Mouse (Mus musculus) activated CD4-positive, CD25-positive, alpha-beta regulatory T cell, adult 4 months (primary cell): ENCODE results near the gene Hid1. TPM values are rescaled to one million over a fixed set of nuclear protein-coding genes. Genes with fewer than 3 reads are reported as not detected.
A peak's percentile ranks its signal among the peaks of the same experiment; 100 is the strongest.

Experiments
- ATAC-seq: one replicate; pipeline ENCODE4 v1.8.0; 2017
- polyA plus RNA-seq, 2 experiments: library from polyadenylated mRNA; unstranded; fragments of 100-300 nt; shearing (Covaris generic); gene quantifications; one replicate each; pipeline ENCODE4 v1.2.1; 2017

Hid1 gene
- polyA plus RNA-seq, 2 experiments from 2014 or later: 2.6 to 3.2 TPM

DNA sequence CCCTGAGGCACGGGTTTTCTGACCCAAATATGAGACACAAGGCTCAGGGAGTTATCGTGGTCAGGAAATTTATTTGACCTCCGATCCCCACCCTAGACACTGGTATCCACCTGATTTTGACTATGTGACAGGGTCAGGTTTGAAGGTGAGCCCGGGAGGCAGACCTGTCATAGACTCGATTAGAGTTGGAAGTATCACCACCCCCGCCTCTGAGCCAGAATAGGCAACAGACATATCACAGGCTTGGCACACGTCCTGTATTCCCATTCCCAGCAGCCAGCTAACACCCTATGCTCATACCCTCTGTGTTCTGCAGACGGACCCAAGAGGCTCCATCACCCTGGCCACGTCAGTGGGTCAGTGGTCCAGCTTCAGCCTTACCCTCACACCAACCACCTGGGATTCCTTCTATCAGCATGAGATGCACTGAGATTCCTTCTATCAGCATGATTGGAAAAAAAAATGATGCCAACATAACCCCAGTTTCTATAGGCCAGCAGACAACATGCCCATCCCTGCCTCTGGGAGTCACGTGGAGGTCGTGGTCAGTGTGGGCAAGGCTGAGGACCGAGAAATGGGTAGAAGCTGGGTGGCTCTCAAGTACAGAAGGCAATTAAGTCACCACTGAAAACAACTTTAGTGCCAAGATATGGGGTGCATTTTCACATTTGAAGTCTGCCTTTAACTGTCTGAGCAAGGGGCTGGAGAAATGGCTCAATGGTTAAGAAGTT lies 7.3 kb upstream of the Hid1 start:
- ATAC-seq: no peak

DNA sequence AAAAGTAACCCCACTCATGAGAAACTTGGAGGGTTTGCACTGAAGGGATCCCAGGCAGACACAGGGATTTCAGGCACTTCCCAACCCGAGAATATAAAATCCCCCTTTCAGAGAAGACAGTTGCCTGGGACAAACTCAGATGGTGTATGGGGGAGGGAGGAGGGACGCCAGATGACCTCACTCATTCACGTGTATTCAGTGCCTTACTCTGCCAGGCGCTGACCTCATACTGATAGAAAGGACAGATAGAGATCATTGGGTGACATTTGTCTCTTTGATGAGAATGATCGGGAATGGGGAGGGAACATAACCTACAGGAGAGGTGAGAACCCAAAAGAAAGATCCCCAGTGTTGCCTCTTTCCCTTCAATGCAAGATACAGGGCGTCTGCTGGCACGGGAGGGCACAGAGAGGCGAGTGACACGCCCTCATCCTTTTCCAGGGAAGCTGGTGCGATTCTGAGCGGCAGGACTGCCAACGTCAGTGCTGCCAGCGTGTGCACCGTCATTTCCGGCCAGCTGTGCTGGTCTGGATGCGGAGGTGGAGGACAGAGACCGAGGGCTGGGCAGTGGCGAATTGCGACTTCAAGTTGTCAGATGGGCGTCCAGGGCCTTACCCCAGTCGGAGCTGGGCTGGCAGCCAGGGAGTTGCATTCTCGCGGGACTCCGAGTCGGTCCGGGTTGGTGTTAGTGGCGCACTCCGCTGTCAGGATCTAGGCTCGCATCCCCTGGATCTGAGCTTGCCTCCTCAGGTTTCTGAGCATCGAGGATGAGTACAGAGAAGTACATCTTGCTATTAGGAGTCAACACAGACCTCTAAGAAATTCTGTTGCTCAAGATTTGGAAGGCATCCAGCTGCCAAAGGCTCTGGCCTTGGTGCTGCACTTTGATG lies 6.5 kb upstream of the Hid1 start:
- no peak for ATAC-seq

DNA sequence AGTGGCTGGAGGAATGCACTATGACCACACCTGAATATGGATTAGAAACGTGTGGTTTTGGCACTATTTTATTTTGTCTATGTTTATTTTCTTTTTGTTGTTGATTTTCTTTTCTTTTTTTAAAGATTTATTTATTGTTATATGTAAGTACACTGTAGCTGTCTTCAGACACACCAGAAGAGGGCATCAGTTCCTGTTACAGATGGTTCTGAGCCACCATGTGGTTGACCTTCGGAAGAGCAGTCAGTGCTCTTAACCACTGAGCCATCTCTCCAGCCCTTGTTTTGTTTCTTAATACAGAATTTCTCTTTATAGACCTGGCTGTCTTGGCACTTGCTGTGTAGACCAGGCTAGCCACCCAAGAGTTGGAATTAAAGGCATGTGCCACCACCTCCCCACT lies 5.2 kb upstream of the Hid1 start:
- ATAC-seq: no peak

DNA sequence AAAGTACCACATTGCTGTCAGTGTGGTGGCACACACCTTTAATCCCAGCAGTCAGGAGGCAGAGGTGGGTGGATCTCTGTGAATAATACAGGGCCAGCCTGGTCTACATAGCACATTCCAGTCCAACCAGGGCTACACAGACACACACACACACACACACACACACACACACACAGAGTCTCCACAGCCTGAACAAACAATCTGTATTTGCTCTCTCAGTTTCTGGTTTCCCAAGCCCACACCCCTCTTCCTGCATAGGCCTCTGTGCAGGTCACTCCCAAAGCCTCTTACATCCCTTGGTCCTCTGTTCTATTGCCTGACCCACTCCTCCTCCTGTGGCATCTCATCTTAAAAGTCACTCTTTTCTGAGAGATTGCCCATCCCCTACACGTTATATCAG lies 4.5 kb upstream of the Hid1 start:
- no peak for ATAC-seq

GRCm38 (mm10) chr11:115371354-115371753 lies 3.8 kb upstream of the Hid1 start:
- no peak for ATAC-seq

DNA sequence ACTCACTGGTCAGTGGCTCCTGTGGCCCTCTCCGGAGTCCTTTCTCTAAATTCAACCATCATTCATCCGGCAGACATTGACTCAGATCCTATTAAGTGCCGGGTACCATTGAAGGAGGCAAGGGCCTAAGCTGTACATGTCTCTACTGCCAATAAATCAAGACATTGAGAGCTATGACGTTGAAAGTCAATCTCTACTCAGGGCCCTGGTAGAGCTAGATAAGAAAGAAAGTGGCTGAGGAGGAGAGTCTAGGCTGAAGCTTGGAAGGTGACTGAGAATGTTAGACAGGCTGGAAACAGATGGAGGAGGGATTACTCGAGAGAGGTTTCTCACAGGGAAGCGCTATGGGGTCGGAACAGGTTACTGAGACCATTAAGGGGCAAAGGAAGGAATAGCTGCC lies 2.8 kb upstream of the Hid1 start:
- no peak for ATAC-seq

GRCm38 (mm10) chr11:115366706-115367394 lies 706 bp downstream of the Hid1 start:
- ATAC-seq: no peak

GRCm38 (mm10) chr11:115366039-115366705 lies 1.4 kb downstream of the Hid1 start:
- ATAC-seq: no peak

DNA sequence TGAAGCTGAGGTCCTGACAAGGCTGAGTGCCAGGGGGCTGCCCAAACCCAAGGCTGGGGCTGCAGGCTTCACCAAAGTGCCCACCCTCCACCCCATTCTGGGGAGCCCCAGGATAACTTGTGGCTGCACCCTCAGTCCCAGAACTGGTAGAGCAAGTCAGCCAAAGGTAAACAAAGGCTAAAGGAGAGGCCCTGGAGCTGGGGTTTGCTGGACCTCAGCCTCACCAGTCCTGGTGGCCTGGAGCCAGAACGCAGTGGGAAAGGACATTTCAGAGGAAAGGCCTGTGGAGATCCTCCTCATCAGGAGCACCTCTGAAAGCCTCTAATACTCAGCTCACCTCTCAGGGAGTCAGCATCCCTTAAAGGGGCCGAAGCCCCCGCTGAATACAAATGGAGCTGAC lies 3.4 kb downstream of the Hid1 start:
- no peak for ATAC-seq

DNA sequence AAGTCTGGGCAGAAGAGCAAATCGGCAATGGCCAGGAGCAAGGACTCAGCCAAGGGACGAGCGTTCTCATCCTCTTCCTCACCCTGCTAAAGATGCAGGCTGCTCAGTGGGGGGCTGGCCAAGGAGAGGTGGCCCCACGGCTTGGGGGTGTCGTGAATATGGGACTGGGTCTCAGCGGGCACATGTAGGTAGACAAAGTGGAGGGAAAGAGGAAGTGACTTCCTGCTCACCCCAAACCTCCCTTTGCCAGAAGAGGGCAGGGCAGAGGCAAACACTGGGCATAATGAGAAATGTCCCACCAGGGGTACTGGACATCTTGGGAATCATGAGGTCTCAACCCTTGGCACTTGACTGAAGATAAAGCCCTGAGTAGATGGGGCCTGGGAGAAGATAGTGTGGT lies 7.8 kb downstream of the Hid1 start:
- no peak for ATAC-seq

DNA sequence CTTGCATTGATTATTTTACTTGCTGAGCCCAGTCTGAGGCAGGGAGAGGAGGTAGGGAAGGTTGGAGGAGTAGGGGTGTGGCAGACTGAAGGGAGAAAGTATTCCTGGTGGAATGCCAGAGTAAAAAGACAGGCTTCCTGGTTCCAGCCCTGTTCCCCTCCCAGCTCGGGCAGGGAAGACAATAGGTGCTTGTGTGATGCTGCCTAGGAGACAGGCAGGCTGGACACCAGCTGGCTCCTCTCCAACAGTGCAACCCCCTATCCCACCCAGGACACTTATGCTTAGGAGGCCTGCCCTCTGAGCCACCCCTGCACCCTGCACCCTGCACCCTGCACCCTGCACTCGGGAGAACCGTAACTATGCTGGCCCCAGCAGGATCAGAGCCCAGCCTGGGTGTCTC lies 8.3 kb downstream of the Hid1 start:
- ATAC-seq: no peak

DNA sequence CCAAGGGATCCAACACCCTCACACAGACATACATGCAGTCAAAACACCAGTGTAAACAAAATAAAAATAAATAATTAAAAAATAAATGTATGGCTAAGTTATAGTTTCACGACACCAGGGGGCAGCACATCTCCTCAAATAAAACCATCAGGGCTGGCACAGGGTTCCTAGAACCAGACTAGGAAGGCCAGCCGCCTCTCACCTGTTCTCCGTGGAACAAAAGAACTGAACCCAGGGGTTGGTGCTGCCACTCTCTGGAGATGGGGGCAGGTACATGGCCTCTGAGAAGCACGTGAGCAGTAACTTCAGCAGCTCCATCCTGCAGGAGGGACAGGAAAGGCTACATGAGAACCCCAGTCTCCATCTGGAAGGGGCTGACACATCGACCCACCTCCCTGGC lies 9.1 kb downstream of the Hid1 start:
- no peak for ATAC-seq

GRCm38 (mm10) chr11:115354183-115354582 lies 13.4 kb downstream of the Hid1 start:
- ATAC-seq: peak; percentile 49

DNA sequence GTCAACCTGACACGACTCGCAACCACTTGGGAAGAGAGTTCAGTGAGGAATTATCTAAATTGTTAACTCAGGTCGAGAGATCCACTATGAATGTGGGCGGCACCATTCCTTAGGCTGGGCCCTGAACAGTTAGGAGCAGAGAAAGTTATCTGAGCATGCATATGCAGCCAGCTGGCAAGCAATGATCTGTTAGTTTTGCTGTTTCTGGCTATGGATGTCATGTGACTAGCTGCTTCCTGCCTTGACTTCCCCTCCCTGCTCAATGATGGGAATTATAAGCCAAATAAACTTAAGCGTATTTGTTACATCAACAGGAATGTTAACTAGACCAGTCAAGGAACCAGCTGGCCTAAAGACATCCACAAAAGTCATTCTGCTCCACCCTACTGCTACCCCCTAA lies 14.2 kb downstream of the Hid1 start:
- ATAC-seq: no peak

GRCm38 (mm10) chr11:115349976-115350375 lies 17.6 kb downstream of the Hid1 start:
- no peak for ATAC-seq

GRCm38 (mm10) chr11:115348681-115349248 lies 18.8 kb downstream of the Hid1 start:
- no peak for ATAC-seq

- ATAC-seq: no peak
Observed at GRCm38 (mm10) chr11:115345515-115345914, 22.0 kb downstream of the Hid1 start.

DNA sequence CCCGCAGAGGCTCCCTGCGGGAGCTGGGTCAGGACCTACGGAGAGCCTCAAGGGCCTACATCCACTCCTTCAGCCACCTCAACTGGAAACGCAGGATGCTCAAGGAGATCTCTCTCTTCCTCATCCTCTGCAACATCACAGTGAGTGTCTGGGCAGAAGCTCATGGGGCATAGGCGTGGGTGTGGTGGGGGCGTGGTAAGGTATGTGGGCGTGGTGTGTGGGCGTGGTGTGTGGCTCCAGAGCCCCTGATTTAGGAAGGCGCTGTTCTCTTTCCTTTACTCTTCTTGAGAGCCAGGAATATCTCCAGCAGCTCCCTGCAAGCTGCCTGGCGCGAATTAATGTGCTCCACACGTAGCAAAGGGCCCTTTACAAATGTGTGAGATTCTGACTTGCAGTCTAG lies 22.6 kb downstream of the Hid1 start:
- no peak for ATAC-seq

GRCm38 (mm10) chr11:115341866-115342265 lies 25.7 kb downstream of the Hid1 start:
- ATAC-seq: no peak

- no peak for ATAC-seq
Observed at GRCm38 (mm10) chr11:115341246-115341645, 26.3 kb downstream of the Hid1 start.

GRCm38 (mm10) chr11:115337826-115338225 lies 29.7 kb downstream of the Hid1 start:
- ATAC-seq: no peak

GRCm38 (mm10) chr11:115337350-115337749 lies 30.2 kb downstream of the Hid1 start:
- ATAC-seq: no peak

- no peak for ATAC-seq
Observed at GRCm38 (mm10) chr11:115336115-115336514, 31.4 kb downstream of the Hid1 start.
